Mouse (Mus musculus) testis, adult 2 months (tissue): ENCODE results near the gene Enoph1. TPM values are rescaled to one million over a fixed set of nuclear protein-coding genes. Genes with fewer than 3 reads are reported as not detected.

Experiments
- H3K27ac ChIP-seq: fragments of 200-500 bp; 2 replicates; pipeline ENCODE4 v1.5.1; 2012; ENCODE audit warnings: low read depth, low read length; ENCODE audit not compliant: control insufficient read depth, insufficient read depth
- H3K27me3 ChIP-seq: fragments of 200-500 bp; 2 replicates; pipeline ENCODE4 v1.6.1; 2012; ENCODE audit warnings: mild to moderate bottlenecking, low read length, moderate library complexity; ENCODE audit not compliant: control insufficient read depth, insufficient read depth
- H3K36me3 ChIP-seq: fragments of 200-500 bp; 2 replicates; pipeline ENCODE4 v1.6.1; 2012; ENCODE audit warnings: mild to moderate bottlenecking, low read length; ENCODE audit not compliant: control insufficient read depth, insufficient read depth
- H3K4me1 ChIP-seq: fragments of 200-500 bp; 2 replicates; pipeline ENCODE4 v1.6.1; 2012; ENCODE audit warnings: low read length; ENCODE audit not compliant: control insufficient read depth, insufficient read depth
- H3K4me3 ChIP-seq: fragments of 200-500 bp; 2 replicates; pipeline ENCODE4 v1.5.1; 2012; ENCODE audit warnings: low read depth, mild to moderate bottlenecking, low read length, moderate library complexity, mixed read lengths; ENCODE audit not compliant: control insufficient read depth
- CTCF ChIP-seq: fragments of 200-500 bp; IDR thresholded peaks from 2 replicates; pipeline ENCODE4 v1.5.1; 2012; ENCODE audit warnings: low read depth, mild to moderate bottlenecking, inconsistent platforms, low read length, moderate library complexity; ENCODE audit not compliant: control insufficient read depth, insufficient read depth, insufficient replicate concordance
- POLR2A ChIP-seq: fragments of 200-500 bp; IDR thresholded peaks from 2 replicates; pipeline ENCODE4 v1.6.1; 2012; ENCODE audit warnings: low read depth, mild to moderate bottlenecking, inconsistent platforms, low read length, moderate library complexity; ENCODE audit not compliant: control insufficient read depth
- polyA plus RNA-seq: library from polyadenylated mRNA; depleted of rRNA; stranded (reverse); fragments of >200 nt; gene quantifications from 2 replicates; pipeline ENCODE4 v1.2.3, GENCODE M21; 2012

Enoph1 gene
- polyA plus RNA-seq, 1 experiment = 31.8 TPM

DNA sequence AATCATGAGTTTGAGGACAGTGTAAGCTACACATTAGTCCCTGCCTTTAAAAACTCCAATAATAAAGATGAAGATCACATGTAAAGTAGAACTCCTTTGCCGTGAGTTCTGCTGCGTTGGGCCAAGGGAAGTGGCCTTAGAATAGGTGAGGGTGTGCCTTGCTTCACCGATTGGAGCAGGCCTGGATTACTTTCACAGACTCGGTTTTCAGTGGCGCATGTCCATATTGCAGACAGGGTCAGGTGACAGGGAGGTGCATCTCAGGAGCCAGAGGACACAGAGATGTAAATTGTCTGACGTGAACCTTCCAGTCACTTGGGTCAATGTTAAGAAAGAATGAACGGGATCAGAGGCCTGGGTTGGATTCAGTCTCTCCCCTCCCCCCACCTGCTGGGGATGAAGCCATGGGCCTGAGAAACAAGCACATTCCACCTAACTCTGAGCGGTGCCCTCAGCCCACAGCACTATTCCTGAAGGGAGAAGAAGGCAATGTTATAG is 7.4 kb downstream of the Enoph1 start:
- TF ChIP-seq POLR2A (no peak), CTCF (no peak)
- no peak overlapping the region for H3K27ac ChIP-seq
- no peak overlapping the region for H3K4me3 ChIP-seq
- H3K36me3 ChIP-seq = no peaks in the 10 kb centered on the region; the same call in 1 of the 2 replicates
- no peaks in the 10 kb centered on the region; the same call in 1 of the 2 replicates for H3K4me1 ChIP-seq
- no peaks in the 10 kb centered on the region for H3K27me3 ChIP-seq

DNA sequence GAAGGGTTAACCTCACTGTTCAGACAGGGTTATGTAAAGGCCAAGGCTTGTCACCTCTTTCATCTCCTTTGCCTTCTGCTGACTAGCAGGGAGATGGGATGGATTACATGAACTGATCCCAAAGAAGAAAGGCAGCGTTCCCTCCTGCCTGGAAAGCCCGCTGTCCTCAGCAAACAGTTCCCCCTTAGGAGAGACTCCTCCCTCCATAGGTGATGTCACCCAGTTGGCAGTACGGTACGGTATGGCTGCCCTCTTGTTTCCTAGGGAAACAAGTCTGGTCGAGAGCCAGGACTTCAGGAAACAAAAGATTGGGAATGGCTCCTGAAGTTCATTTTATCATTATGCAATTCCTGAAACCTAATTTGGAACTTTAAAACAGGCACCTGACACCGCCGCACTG is 8.1 kb downstream of the Enoph1 start:
- H3K4me3 ChIP-seq = no peak overlapping the region

DNA sequence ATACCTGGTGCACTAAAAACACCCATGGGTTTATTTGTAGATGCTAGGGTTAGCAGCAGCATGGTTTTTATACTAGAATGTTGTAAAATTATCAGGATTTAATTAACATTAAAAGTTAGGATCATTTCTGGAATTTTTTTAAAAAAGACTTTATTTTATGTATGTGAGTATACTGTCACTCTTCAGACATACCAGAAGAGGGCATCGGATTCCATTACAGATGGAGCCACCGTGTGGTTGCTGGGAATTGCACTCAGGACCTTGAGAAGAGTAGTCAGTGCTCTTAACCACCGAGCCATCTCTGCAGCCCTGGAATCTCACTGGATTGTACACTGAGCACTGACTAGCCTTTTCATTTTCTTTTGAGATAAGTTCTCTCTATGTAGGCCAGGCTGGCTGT is 10.1 kb downstream of the Enoph1 start:
- H3K27me3 ChIP-seq = no peaks in the 10 kb centered on the region
- H3K36me3 ChIP-seq = no peaks in the 10 kb centered on the region; the same call in 1 of the 2 replicates
- TF ChIP-seq CTCF (no peak), POLR2A (no peak)
- no peak overlapping the region for H3K4me3 ChIP-seq
- no peak overlapping the region for H3K27ac ChIP-seq
- no peaks in the 10 kb centered on the region; the same call in none of the 2 replicates for H3K4me1 ChIP-seq

More for the DNA sequence above, 8.1 kb downstream of the Enoph1 start:
- Histone ChIP-seq H3K27me3 (no peaks in the 10 kb centered on the region), H3K27ac (no peak overlapping the region), H3K4me1 (no peaks in the 10 kb centered on the region; the same call in 1 of the 2 replicates), H3K36me3 (no peaks in the 10 kb centered on the region; the same call in 1 of the 2 replicates)
- TF ChIP-seq POLR2A (no peak), CTCF (no peak)

GRCm38 (mm10) chr5:100052728-100053127 is 12.9 kb downstream of the Enoph1 start:
- no peak overlapping the region for H3K4me3 ChIP-seq
- no peaks in the 10 kb centered on the region; the same call in 1 of the 2 replicates for H3K36me3 ChIP-seq
- peaks cover 3% of the 10 kb centered on the region for H3K4me1 ChIP-seq
- no peak overlapping the region for H3K27ac ChIP-seq
- TF ChIP-seq POLR2A = no peak
- TF ChIP-seq CTCF = no peak
- no peaks in the 10 kb centered on the region for H3K27me3 ChIP-seq

- Histone ChIP-seq H3K27ac (no peak overlapping the region), H3K36me3 (no peaks in the 10 kb centered on the region), H3K4me3 (no peak overlapping the region), H3K4me1 (peaks cover 3% of the 10 kb centered on the region), H3K27me3 (no peaks in the 10 kb centered on the region)
- TF ChIP-seq CTCF (no peak), POLR2A (no peak)
Measured at GRCm38 (mm10) chr5:100054807-100055547, 15.2 kb downstream of the Enoph1 start.

GRCm38 (mm10) chr5:100055866-100056369 is 16.1 kb downstream of the Enoph1 start:
- TF ChIP-seq POLR2A = no peak
- no peak for TF ChIP-seq CTCF
- H3K4me1 ChIP-seq = peaks cover 3% of the 10 kb centered on the region

DNA sequence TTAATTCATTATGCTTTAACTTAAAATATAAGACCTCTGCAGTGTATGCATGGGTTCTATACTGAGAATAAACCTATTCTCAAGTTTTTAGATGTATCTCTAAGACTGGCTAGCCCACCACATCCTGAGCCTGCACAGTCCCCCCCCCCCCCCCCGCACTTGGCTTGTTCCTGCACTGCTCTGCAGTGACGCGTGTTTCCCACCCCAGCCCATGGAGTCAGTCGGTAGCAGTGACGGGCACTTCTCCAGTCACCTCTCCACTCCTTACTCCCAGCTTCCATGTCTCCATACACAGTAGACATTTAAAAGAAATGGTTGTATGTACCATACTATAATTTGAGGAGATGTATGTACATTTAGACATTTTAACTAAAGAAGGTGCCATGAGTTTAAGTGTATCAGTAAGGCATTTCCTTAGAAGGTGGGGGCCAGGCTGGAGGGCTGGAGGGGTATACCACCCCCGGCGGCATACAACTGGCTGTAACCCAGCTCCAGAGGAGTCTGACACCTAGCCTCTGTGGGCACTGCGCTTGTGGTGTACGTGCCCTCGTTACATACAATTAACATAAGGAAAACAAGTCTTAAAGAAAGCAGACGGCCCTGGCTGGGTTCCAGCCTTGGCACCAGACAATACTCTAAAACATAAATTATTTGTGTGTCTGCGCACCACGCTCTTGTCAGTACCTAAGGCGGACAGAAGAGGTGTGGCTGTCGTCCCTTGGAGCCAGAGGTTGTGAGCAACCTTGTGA is 17.9 kb downstream of the Enoph1 start:
- Histone ChIP-seq H3K27ac (no peak overlapping the region), H3K4me3 (no peak overlapping the region), H3K36me3 (peaks cover 1% of the 10 kb centered on the region), H3K27me3 (no peaks in the 10 kb centered on the region), H3K4me1 (peaks cover 3% of the 10 kb centered on the region)
- TF ChIP-seq CTCF = no peak
- no peak for TF ChIP-seq POLR2A

More at GRCm38 (mm10) chr5:100055866-100056369, 16.1 kb downstream of the Enoph1 start:
- H3K27ac ChIP-seq = no peak overlapping the region
- H3K4me3 ChIP-seq = no peak overlapping the region
- no peaks in the 10 kb centered on the region for H3K27me3 ChIP-seq
- H3K36me3 ChIP-seq = no peaks in the 10 kb centered on the region
